Mouse (Mus musculus) stomach, postnatal 0 days (tissue): Measurements from ENCODE around the gene Fcer1g.

Source experiments
- CTCF ChIP-seq: IDR thresholded peaks from 2 replicates; pipeline ENCODE4 v1.5.1; 2016; ENCODE audit warnings: antibody characterized with exemption, low read depth, mild to moderate bottlenecking, moderate library complexity
- EP300 ChIP-seq: optimal IDR thresholded peaks from 2 replicates; pipeline ENCODE3; 2016; ENCODE audit warnings: antibody characterized with exemption

- no peak for TF ChIP-seq CTCF
- no peak for TF ChIP-seq EP300
Measured at GRCm38 (mm10) chr1:171183025-171183424, 51.1 kb downstream of the Fcer1g start.
